Mouse (Mus musculus) B cell, adult 2 months (primary cell): ENCODE measurements around the gene Carhsp1.

Experiments
- DNase-seq, 2 experiments: peaks; one replicate each; pipeline ENCODE4 v3.0.0; 2022

Gene Carhsp1

DNA sequence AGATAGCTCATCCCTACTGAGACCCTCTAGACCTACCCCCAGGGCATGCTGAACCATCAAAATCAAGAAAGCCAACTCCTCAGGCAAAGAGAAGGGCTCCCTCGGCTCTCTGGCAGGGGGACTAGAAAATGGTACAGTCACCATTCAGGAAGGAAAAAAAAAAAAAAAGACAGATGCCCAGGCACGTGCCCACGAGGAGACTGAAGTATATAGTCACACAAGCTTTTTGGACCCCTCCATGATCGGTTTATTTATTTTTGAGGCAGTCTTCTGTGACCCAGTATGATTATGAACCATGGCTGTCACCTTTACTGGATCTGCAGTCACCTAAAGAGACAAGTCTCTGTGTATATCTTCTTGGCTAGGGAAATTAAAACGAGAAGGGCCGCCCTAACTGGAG is 1.4 kb upstream of the Carhsp1 start:
- no peak for DNase-seq

DNA sequence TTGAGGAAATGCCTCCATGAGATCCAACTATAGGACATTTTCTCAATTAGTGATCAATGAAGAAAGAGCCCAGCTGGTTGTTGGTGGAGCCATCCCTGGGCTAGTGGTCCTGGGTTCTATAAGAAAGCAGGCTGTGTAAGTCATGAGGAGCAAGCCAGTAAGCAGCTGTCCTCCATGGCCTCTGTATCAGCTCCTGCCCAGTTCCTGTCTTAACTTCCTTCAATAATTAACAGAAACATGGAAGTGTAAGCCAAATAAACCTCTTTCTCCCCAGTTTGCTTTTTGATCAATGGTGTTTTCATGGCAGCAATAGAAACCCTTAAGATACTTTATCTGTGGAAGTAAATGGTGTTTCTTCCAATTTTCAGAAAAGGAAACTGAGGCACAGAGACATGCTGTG is 856 bp upstream of the Carhsp1 start:
- no peak for DNase-seq

DNA sequence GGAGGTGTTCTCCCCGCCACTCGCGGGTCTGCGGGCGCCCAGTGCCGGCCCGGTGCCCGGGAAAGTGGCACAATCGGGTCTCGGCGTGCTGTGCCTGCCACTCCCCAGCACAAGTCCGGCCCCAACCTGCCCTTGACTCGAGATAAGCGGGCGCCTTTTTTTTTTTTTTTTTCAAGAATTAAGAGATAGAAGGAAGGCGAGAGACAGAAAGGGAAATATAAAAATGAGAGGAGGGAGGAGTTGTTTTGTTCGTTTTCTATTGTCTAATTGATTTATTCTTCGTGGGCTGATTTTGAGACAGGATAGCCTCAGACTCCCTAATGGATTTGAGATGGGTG is 364 bp upstream of the Carhsp1 start:
- DNase-seq = no peak

DNA sequence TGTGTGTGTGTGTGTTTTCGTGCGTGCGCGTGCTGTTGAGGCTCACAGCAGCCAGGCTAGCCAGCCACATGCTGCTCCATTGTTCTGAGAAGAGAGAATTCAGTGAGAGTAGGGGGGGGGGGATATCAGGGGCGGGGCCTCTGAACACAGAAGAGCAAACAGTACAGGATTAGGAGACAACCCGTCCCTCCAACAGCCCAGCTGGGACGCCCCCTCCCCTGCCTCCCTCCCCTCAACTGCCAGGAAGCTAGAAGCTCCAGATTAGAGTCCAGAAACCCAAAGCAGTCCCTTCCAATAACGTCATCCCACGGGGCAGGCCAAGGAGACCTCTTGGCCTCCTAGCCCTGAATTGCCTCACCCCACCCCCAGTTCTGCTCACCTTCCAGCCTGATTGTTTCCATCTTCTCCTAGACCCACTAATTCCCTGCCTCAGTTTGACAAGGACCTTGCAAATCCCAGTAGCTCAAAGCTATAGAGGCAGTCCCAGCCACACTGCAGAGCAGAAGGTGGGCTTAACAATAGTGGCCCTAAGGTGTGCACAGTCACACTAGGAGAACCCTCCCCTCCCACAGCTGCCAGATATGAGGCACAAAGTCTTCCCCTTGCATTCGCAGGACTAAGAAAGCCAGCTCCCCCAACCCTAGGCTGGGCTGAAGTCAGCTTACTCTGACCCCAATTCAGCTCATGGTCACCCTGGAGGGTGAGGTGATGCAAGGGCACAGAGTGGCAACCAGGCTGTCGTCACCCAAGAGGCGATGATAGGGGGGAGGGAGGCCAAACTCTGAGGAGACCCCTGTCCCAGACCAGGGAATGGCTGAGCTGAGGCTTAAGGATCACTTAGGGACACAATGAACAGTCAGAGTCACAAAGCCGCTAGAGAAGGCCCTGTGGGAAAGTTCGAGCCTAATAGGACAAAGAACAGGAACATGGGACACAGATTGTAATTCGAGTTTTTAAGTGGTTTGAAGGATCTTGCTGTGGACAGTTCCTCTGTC is 1.6 kb downstream of the Carhsp1 start:
- DNase-seq = no peak

DNA sequence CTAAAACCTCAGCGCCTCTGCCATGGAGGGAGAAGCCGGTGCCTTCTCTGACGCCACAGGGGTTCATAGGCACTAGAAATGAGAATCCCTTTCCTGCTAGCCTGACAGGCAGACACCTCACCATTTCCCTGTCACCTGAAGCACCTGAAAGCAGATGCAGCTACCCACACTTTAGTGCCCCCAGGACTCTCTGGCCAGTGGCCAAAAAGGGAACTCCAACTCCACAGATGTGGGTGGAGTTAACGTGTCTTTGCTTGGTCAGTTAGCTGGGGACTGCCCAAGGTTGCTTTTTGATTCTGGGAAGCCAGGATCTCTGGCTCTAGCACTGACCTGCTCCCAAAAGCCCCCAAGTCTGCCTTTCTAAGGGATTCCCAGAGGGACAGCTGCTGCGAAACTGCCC is 2.5 kb downstream of the Carhsp1 start:
- no peak for DNase-seq

DNA sequence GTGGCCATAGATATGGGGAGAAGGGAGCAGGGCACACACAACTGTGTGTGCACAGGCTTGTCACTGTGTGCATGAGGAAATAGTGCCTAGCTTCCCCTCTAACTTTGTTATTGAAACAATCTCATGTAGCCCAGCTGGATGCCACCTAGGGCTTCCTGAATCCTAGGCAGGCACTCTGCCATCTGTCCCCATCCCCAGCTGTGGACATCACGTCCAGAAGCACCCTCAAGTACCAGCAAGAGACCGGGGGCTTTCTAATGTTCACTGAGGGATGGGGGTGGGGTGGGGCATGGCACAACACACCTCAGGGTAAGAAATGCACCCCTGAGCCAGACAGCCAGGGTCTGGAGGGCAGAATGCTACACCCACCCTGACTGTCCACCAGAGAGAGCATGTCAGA is 3.6 kb downstream of the Carhsp1 start:
- no peak for DNase-seq

DNA sequence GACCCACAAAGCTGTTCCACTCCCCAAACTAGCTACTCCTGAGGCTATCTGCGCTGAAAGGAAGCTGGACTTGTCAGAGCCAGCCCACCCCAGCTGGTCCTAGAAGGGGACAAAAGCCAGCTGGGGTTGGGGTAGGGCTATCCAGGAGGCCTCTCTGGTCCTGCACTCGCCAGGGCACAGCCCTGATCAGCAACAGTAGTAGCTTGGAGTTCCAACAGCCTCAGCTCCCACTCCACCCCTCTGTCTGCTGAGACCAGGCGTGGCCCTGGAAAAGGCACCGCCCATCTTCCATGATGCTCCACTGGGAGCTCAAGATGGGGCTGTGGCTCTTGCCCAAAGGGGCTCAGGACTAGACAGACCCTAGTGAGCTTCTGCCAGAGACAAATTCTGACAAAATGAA is 4.1 kb downstream of the Carhsp1 start:
- no peak for DNase-seq

DNA sequence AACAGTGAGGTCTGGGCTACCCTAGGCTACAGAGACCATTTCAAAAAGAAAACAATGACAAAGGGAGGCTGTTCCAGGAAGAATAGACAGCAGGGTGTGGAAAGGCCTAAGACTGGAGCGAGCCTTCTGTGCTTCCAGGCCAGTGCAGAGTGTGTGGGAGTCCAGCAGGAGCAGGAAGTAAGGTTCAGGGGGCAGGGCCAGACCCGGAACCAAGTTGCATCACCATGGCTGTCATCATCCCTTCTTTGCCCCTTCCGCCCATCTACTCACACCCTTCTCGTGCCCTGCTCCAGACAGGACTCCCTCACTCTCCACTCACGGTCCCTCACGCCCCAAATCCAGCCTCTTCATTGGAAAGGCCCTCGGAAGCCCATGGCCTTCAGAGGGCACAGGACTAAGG is 4.7 kb downstream of the Carhsp1 start:
- no peak for DNase-seq

DNA sequence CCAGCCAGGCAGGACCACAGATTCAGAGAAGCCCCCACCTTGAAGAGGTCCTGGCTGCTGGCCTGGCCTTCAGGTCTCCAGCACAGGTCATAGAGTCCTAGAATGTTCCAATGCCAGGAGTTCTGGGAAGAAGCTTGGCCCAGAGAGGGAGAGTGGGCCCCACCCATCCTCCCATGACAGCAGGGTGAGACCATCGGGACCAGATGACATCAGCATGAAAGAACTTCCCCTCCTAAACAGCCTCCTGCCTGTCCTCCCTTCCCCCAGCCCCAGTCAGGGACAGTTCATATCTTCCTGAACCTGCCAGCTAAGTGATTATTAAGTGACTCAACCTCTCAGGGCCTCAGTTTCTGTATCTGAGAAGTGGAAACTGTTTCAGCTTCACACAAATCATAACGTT is 5.5 kb downstream of the Carhsp1 start:
- DNase-seq = no peak

DNA sequence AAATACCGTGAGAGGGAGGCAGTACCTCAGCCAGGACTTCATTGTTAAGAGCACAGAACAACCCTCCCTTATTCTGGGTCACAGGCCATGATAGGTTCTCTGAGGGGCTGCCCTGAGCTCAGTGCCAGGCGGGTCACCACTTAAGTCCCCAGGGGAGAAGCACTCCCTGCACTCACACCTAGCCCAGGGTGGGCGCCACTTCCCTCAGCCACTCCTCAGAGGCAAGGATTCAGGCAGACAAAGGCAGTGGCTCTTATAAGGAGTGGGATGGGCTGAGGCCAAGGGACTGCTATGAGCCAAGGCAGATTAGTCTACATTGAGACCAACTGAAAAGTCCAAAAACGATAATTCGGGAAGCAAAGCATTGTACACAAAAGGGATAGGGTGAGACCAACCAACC is 6.6 kb downstream of the Carhsp1 start:
- no peak for DNase-seq

DNA sequence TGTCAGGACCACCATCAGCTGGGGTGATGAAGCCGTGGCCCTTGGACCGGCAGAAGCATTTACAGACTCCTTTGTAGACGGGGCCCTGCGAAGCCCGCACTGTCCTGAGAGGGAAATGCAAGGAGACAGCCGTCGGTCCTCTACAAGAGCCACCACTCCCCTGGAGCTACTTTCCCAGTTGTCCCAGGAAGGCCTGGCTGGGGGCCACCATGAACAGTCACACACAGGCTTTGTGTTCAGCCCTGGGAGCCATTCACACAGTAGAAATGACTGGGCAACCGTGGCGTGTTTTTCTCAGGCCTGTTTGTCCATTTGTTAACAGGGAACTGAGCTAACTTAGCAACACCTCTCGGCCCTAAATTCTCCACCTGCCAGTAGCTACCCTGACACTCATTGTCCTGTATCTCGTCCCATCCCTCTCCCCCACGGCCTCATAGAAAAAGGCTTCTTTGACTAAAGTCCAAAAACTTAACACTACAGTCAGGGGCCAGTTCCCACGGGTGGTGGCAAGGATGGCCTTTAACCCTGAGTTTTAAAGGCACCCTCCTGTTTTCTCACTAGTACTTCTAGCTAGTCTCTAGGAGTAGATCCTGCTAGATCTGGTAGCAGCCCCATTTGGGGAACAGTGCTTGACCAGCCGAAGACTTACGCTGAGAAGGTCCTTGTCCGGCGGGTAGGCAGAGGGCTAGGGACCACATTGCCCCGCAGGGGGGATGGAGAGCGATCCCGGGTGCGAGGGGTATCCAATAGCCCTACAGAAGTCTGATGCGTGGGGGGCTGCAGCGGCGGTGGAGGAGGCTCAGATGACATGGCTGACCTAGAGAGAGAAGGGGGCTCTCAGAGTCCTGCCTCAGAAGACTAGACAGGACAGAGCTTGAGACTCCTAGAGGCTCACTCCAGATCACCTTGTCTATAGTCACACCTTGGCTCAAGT is 8.1 kb downstream of the Carhsp1 start:
- no peak for DNase-seq

DNA sequence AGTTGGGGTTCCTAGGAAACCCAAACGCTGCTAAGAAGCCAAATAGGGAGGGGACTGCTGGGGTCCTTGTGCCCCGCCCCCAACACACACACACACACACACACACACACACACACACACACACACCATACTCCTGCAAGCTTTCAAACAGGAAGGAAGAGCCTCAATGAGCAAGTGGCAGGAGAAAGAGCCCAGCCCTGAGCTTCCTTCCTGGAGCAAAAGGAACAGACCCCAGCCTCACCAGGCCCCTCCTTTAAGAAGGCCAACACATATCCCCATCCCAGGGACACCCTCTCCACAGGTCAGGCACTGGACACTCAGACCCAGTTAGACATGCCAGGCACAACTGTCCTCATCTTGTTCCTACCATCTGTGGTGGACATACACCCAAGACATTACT is 8.9 kb downstream of the Carhsp1 start:
- no peak for DNase-seq

DNA sequence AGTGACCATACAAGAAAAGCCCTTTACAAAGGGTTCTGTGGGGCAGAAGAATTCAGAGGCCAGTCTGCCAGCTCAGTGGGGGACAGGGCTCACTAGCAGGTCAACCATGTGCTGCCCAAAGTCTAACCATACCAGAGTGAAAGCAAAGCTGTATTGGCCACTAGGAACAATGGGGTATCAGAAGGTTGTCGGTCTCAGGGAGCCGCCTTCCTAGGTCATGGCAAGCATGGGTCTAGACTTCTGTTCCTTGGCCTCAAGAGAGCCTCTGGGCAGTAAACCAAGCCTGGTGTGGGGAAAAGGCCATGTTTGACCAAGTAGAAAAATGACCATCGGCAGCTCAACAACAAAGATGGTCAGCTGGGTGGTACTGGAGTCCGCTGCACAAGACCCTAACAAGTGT is 13.2 kb downstream of the Carhsp1 start:
- no peak for DNase-seq

DNA sequence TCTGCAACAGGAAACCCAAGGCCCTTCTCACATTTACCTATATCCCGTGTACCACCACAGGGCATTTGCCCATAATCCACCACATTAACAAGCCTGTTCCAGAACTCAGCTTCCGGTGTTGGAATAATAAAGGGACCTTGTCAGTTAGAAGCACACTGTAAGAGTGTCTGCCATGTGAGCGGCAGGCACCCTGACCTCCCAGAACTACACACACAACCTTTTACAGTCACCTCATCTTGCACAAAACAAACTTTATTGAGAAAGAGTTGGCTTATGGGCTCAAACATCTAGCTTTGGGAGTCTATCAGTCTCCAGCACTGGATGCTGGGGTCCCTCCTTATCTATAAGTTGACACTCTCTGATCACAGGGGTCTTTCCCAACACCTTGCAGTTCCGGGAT is 13.6 kb downstream of the Carhsp1 start:
- no peak for DNase-seq

DNA sequence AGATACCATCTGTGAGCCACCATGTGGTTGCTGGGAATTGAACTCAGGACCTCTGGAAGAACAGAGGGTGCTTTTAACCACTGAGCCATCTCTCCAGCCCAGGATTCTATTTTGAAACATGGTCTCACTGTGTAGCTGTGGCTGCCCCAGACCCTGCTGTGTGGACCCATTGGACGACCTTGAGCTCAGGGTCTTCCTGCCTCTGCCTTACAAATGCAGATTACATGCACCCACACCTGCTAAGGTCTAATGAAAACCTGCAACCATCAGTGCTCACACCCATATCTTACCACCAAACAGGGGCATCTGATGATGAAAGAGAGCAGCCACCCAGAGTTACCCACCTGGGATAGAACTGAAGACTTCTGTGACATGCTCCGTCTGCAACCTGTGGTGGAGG is 15.7 kb downstream of the Carhsp1 start:
- no peak for DNase-seq

DNA sequence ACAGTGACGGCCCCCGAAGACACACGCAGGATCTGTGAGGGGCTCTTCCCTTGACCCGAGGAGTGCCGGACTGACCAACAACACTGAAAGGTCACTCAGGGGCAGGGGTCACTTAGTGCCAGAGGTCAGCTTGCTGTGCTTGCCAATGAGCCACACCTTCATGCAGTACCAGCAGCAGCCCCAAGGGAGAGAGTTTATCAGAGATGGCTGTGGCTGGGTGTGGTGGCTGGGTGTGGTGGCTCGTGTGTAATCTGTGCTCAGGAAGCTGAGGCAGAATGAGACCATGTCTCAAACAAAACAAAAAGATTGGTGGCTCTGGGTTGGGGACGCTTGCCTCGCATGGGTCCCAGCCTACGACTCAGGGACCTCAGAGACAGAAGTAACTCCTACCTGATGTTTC is 16.4 kb downstream of the Carhsp1 start:
- DNase-seq = no peak

DNA sequence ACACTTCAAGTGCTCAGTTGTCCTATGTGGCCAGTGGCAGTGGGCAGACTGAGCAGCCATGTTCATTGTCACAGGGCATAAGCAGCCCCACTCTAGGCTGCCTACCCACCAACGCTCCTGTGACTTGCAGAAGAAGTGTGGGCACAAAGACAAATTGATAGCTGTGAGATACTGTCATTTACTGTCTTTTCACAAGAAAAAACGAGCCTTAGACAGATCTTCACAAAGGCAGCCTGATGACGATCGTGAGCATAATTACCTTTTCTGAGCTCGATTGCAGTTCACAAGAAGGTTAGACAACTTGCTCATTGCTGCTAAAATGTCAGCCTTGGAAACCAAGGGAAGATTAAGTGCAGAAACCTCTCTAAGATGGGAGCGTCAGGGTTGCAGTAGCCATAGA is 16.8 kb downstream of the Carhsp1 start:
- DNase-seq = no peak

DNA sequence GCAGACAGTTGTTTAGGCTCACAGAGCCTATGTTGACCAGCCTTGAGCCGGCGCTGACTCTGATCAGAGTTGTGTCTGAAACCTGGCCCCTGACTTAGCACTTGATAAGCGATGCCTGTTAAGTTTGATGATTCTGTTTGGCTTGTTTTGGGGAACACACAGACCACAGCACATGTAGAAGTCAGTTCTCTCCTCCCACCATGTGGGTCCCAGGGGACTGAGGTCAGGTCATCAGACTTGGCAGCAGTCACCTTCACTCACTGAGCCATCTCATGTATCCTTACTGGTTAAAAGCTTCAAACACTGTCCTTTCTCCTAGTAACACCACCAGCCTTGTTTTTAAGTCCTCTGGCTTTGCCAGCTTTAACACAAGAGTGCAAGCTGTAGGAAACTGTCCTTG is 21.9 kb downstream of the Carhsp1 start:
- peak in 1 of 2 experiments; percentile 19 for DNase-seq

DNA sequence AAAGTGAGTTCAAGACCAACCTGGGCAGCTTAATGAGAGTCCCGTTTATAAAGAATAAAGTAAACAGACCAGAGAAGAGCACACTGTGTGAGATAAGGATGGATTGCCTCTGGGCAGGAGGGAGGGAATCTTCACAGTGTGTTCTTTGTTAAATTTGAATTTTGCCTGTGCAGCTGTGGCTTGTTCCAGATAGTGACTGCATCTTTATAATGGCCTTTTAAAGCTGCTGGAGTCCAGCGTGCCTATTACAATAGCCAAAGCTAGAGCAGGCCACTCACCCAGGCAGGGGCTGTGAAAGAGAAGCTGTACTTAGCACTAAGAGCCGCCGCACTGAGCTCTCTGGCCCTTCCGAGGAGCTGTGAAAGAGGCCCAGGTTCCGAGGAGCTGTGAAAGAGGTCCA is 26.4 kb downstream of the Carhsp1 start:
- no peak for DNase-seq

DNA sequence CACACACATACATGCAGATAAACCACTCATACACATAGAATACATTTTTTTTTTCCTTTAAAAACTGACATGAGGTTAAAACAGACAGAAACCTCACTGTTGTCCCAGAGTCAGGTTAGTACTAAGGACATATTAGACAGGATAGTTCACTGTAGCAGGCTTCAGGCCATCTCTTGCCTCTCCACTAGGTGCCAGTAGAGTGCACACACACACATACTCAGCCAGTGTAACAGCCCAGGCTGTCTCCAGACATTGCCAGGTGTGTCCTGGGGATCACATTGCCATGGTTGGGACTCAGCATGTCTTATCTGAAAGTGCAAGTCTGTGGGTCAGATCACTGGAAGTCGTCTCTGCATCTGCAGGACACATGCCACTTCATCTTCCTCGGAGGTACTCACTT is 28.1 kb downstream of the Carhsp1 start:
- DNase-seq = peak; percentile 46 to 56

DNA sequence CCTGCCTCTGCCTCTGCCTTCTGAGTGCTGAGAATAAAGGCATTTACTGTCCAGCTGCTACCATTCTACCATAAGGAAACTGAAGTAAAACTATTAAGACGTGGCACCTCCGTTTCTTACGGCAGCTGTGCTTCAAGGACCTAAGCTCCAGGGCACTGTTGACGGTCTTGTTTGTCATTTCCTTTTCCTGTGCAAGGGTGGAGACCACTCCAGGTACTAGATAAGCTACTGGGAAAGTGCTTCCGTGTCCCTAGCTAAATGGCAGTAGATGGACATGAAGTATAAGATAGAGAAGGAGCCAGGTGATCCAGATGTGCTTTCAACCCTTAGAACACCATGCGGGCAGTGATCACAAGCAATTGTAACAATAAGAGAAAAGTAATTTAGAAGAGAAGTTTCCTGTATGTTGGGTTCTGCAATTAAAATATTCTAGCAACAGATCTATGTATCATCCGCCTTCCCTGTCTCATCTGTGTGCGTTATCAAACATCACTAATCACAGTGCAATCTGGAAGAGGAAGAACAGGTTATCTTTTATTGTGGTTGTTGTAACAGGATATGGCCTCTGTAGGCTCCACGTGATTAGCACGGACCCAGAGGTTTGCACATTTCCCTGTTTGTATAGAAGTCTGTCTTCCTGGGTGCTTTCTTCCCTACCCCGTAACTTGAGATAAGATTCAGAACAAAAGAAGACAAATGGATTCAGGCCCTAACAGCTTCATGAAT is 32.3 kb downstream of the Carhsp1 start:
- peak in 1 of 2 experiments; percentile 7 for DNase-seq

DNA sequence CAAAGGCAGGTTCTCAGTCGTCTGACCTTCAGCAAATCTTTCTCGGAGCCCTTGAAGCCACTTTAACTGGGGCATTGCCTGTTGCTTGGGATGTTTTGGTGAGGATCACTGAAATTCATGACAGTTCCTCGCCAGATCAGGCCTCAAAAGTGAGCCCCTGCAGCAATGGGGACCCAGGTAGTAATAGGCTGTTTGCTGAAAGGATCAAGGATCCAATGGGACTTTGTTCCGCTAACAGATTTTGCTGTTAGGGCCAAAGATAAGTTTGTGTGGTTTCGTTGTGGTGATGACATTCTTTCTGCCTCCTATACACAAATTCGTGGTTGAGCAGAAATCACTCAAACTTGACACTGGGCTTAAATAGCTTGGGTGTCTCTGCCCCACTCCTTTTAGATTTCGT is 33.8 kb downstream of the Carhsp1 start:
- DNase-seq = no peak
